ENCODE assay signal across 17 mouse cellular contexts in genomic region chr11:80878026-80878425, GRCm38 (mm10). TPM values are rescaled to one million over a fixed set of nuclear protein-coding genes. Genes with fewer than 3 reads are reported as not detected.
"Had no signal": no experiment of that assay in that cellular context is flagged by ENCODE, and none has a peak within 500 bp of the region (broad histone marks: within the 10 kb centered on the region; RNA-seq: fewer than 3 reads in every experiment).

No protein-coding gene starts in this region.

- H3K9me3 ChIP-seq: limb, embryonic 12.5 days; liver, embryonic 13.5 days; megakaryocyte, embryonic 14.5 days; midbrain, embryonic 15.5 days; neural tube, embryonic 12.5 days had no signal

- H3K4me2 ChIP-seq: limb, embryonic 12.5 days; liver, embryonic 13.5 days; midbrain, embryonic 11.5 days; midbrain, embryonic 15.5 days; neural tube, embryonic 12.5 days had no signal

- H3K4me1 ChIP-seq: limb, embryonic 12.5 days; megakaryocyte, embryonic 14.5 days; midbrain, embryonic 15.5 days; neural tube, embryonic 12.5 days had no signal

- H3K27ac ChIP-seq: limb, embryonic 12.5 days; liver, embryonic 13.5 days; macrophage; midbrain, embryonic 15.5 days; neural tube, embryonic 12.5 days; stomach, postnatal 0 days had no signal

- H3K36me3 ChIP-seq: limb, embryonic 12.5 days; liver, embryonic 13.5 days; midbrain, embryonic 15.5 days; neural tube, embryonic 12.5 days had no signal

- H3K4me3 ChIP-seq: limb, embryonic 12.5 days; liver, embryonic 13.5 days; megakaryocyte, embryonic 14.5 days; midbrain, embryonic 15.5 days; neural tube, embryonic 12.5 days had no signal

- H3K27me3 ChIP-seq: limb, embryonic 12.5 days; liver, embryonic 13.5 days; midbrain, embryonic 15.5 days; neural tube, embryonic 12.5 days had no signal

- ATAC-seq: liver, postnatal 0 days; midbrain, embryonic 15.5 days had no signal

- DNase-seq: layer of hippocampus, adult 9-11 months; liver; liver, embryonic 13.5 days; liver, postnatal 0 days; thymus, postnatal 4 days had no signal

- H3K9ac ChIP-seq: limb, embryonic 12.5 days; liver, embryonic 13.5 days; liver, postnatal 0 days; midbrain, embryonic 15.5 days; neural tube, embryonic 12.5 days had no signal

RNA-seq across cellular contexts. Expression of gene Spaca3, which starts 19.9 kb away (rescaled TPM):
- total RNA-seq: left cerebral cortex, postnatal 36 days; monocyte, adult 5-6 weeks; neutrophil, adult 5-6 weeks had no signal
- polyA plus RNA-seq: kidney, embryonic 14.5 days; limb, embryonic 12.5 days; liver, embryonic 13.5 days; liver, postnatal 0 days; lung, embryonic 16.5 days; macrophage; midbrain, embryonic 11.5 days; midbrain, embryonic 15.5 days; neural tube, embryonic 12.5 days had no signal
